8 mouse cellular contexts compared by ENCODE assay signal in genomic region chr12:79993821-79994571, GRCm38 (mm10).
DNase-seq lines count a peak whose midpoint lies in the region; ATAC-seq and TF ChIP-seq lines count a peak whose summit lies in the region.

No protein-coding gene starts in this region.

- no peak overlapping the region for H3K4me3 ChIP-seq in layer of hippocampus, adult 2 months
- no peak overlapping the region for H3K4me3 ChIP-seq in embryonic facial prominence, embryonic 12.5 days
- H3K4me3 ChIP-seq in intestine, embryonic 14.5 days (ENCODE audit: low read depth, low read length) = no peak overlapping the region

- 0 out of 2 replicates have a peak, but pooled peaks have one; percentile 37 for ATAC-seq in embryonic facial prominence, embryonic 12.5 days (ENCODE audit: insufficient number of reproducible peaks, insufficient read depth, low FRiP score, low TSS enrichment)
- peak; percentile 69; the same call in 1 of the 2 replicates for ATAC-seq in intestine, embryonic 14.5 days (replicated peaks; ENCODE audit: low FRiP score, low TSS enrichment, low read depth)
- ATAC-seq in erythroblast, adult 5-6 weeks (replicated peaks; ENCODE audit: low FRiP score, poor library complexity, severe bottlenecking) = no peak

- peak overlapping the region; percentile 40 for H3K27ac ChIP-seq in layer of hippocampus, adult 2 months
- peak overlapping the region; percentile 72 for H3K27ac ChIP-seq in embryonic facial prominence, embryonic 12.5 days
- peak overlapping the region; percentile 92 for H3K27ac ChIP-seq in intestine, embryonic 14.5 days (ENCODE audit: low read depth)

- no peaks in the 10 kb centered on the region for H3K27me3 ChIP-seq in embryonic facial prominence, embryonic 12.5 days
- H3K27me3 ChIP-seq in intestine, embryonic 14.5 days (replicated peaks; ENCODE audit: control insufficient read depth, insufficient read depth, low read length) = no peaks in the 10 kb centered on the region

- peaks cover 41% of the 10 kb centered on the region for H3K4me1 ChIP-seq in embryonic facial prominence, embryonic 12.5 days
- H3K4me1 ChIP-seq in intestine, embryonic 14.5 days (replicated peaks; ENCODE audit: control insufficient read depth, insufficient read depth, low read length) = peaks cover 61% of the 10 kb centered on the region

- no peak overlapping the region for H3K4me2 ChIP-seq in embryonic facial prominence, embryonic 12.5 days (replicated peaks)
- peak overlapping the region; percentile 8; the same call in 1 of the 2 replicates for H3K4me2 ChIP-seq in intestine, embryonic 14.5 days (ENCODE audit: low read length)

- 68% methylated on average over 5 of the region's 5 CpGs for WGBS in embryonic facial prominence, embryonic 12.5 days
- WGBS in intestine, embryonic 14.5 days = 29% methylated on average over 5 of the region's 5 CpGs

- DNase-seq in layer of hippocampus, adult 2 months (ENCODE audit: low spot score in 2 of 2) = no peak
- DNase-seq in layer of hippocampus, postnatal 36 days = no peak
- DNase-seq in intestine, embryonic 14.5 days (ENCODE audit: low spot score) = peak; percentile 74
- DNase-seq in mesoderm, embryonic 11.5 days (ENCODE audit: low read depth, low spot score) = peak; percentile 59
- no peak for DNase-seq in spleen, adult 18-20 months
- DNase-seq in left cerebral cortex, adult 8-10 months (ENCODE audit: low spot score in 2 of 2) = no peak

- no peak for TF ChIP-seq CTCF in layer of hippocampus, adult 2 months (conservative IDR thresholded peaks at IDR 0.05)

- no peaks in the 10 kb centered on the region for H3K36me3 ChIP-seq in embryonic facial prominence, embryonic 12.5 days
- no peaks in the 10 kb centered on the region for H3K36me3 ChIP-seq in intestine, embryonic 14.5 days (ENCODE audit: control insufficient read depth, insufficient read depth, low read length)

- no peak overlapping the region for H3K9ac ChIP-seq in embryonic facial prominence, embryonic 12.5 days
- H3K9ac ChIP-seq in intestine, embryonic 14.5 days (ENCODE audit: low read length) = peak overlapping the region; percentile 11; the same call in 1 of the 2 replicates

- no peaks in the 10 kb centered on the region for H3K9me3 ChIP-seq in embryonic facial prominence, embryonic 12.5 days
- H3K9me3 ChIP-seq in intestine, embryonic 14.5 days (ENCODE audit: control insufficient read depth, low read length) = no peaks in the 10 kb centered on the region

Comparison
In these comparisons a context has a peak if more than half of its experiments do, and no peak if none do; other contexts are left out.
1. DNase-seq: peak in intestine, embryonic 14.5 days (single experiment) and mesoderm, embryonic 11.5 days (single experiment); none in layer of hippocampus, adult 2 months (0 of 2), layer of hippocampus, postnatal 36 days (0 of 2), spleen, adult 18-20 months (0 of 2) and left cerebral cortex, adult 8-10 months (0 of 2).
2. H3K27ac ChIP-seq: peak in every context shown above with its lines; median percentile 92 in intestine, embryonic 14.5 days; 72 in embryonic facial prominence, embryonic 12.5 days; 40 in layer of hippocampus, adult 2 months.